Mouse (Mus musculus): ENCODE measurements around the gene 1700020A23Rik. TPM values are rescaled to one million over a fixed set of nuclear protein-coding genes. Genes with fewer than 3 reads are reported as not detected.

1700020A23Rik gene
- polyA plus RNA-seq, 1 experiment from 2014 or later = not detected

DNA sequence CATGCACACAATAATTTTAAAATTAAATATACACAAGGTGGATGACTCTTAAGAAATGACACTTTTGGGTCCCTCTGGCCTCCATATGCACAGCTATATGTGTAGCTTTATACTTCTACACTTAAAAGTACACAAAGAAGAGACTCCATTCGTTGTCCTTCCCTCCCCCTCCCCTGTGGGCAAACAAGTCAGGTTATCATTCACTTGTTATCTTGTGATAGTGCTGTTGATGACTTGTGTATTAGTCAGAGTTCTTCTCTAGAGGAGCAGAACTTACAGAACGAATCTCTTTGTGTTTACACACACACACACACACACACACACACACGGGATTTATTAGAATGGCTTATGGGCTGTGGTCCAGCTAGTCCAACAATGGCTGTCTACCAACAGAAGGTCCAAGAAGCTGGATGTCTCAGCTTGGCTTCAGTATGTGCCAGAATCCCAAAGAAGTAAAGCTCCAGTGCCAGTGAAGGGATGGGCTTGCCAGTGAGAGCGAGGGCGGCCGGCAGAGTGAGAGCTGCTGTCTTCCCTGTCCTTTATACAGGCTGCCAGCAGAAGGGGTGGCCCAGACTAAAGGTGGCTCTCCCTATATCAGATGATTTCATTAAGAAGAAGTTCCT is 49.8 kb downstream of the 1700020A23Rik start:
- no peak overlapping the region for H3K27ac ChIP-seq (ENCODE audit: low read length)
- H3K9me3 ChIP-seq (replicated peaks; ENCODE audit: control insufficient read depth, low read length) = no peaks in the 10 kb centered on the region
- no peak for ATAC-seq (replicated peaks; ENCODE audit: extremely low read depth, insufficient read depth, low FRiP score)
- no peaks in the 10 kb centered on the region for H3K36me3 ChIP-seq (ENCODE audit: control insufficient read depth, insufficient read depth)
- no peaks in the 10 kb centered on the region for H3K27me3 ChIP-seq (ENCODE audit: control insufficient read depth, insufficient read depth, low read length)
- H3K4me1 ChIP-seq (ENCODE audit: control insufficient read depth, insufficient read depth, low read length) = peaks cover 30% of the 10 kb centered on the region
- no peak overlapping the region for H3K4me2 ChIP-seq (ENCODE audit: low read depth, low read length)
- H3K9ac ChIP-seq (ENCODE audit: low read length) = no peak overlapping the region
- H3K4me3 ChIP-seq (ENCODE audit: low read length) = no peak overlapping the region
- 60% methylated on average over 6 of the region's 6 CpGs for WGBS

Other genes starting within 250 kb of the 1700020A23Rik start
- 444 and 445 TPM in 2 replicates for gene Snrpb, start 225.9 kb upstream of the 1700020A23Rik start, polyA plus RNA-seq (2015; fragmentation: Nextera tagmentation; extraction: Ambion mirVana)
- gene Tmc2, start 210.1 kb upstream of the 1700020A23Rik start, polyA plus RNA-seq (2015; fragmentation: Nextera tagmentation; extraction: Ambion mirVana) = not detected in 2 replicates
- 138 and 159 TPM in 2 replicates for gene Nop56, start 130.8 kb upstream of the 1700020A23Rik start, polyA plus RNA-seq (2015; fragmentation: Nextera tagmentation; extraction: Ambion mirVana)
- gene Idh3b, start 120.7 kb upstream of the 1700020A23Rik start, polyA plus RNA-seq (2015; fragmentation: Nextera tagmentation; extraction: Ambion mirVana) = 346 and 357 TPM in 2 replicates
- gene Ebf4, start 110.1 kb upstream of the 1700020A23Rik start, polyA plus RNA-seq (2015; fragmentation: Nextera tagmentation; extraction: Ambion mirVana) = 0.30 and 0.43 TPM in 2 replicates
- 27.2 and 29.4 TPM in 2 replicates for gene Cpxm1, start 7.7 kb upstream of the 1700020A23Rik start, polyA plus RNA-seq (2015; fragmentation: Nextera tagmentation; extraction: Ambion mirVana)
- not detected in 2 replicates for gene Gm28372, start within 50 bp of the 1700020A23Rik start, polyA plus RNA-seq (2015; fragmentation: Nextera tagmentation; extraction: Ambion mirVana)
- gene Tmem239, start 1.2 kb downstream of the 1700020A23Rik start, polyA plus RNA-seq (2015; fragmentation: Nextera tagmentation; extraction: Ambion mirVana) = 0.11 TPM in 1 of 2 replicates, not detected in the other
- gene Vps16, start 19.1 kb downstream of the 1700020A23Rik start, polyA plus RNA-seq (2015; fragmentation: Nextera tagmentation; extraction: Ambion mirVana) = 57.1 and 60.9 TPM in 2 replicates
- 7.2 and 8.1 TPM in 2 replicates for gene Pced1a, start 19.4 kb downstream of the 1700020A23Rik start, polyA plus RNA-seq (2015; fragmentation: Nextera tagmentation; extraction: Ambion mirVana)
- gene Ptpra, start 45.0 kb downstream of the 1700020A23Rik start, polyA plus RNA-seq (2015; fragmentation: Nextera tagmentation; extraction: Ambion mirVana) = 70.5 and 71.8 TPM in 2 replicates
- 71.6 and 78.7 TPM in 2 replicates for gene Mrps26, start 158.5 kb downstream of the 1700020A23Rik start, polyA plus RNA-seq (2015; fragmentation: Nextera tagmentation; extraction: Ambion mirVana)
- not detected in 2 replicates for gene Oxt, start 170.9 kb downstream of the 1700020A23Rik start, polyA plus RNA-seq (2015; fragmentation: Nextera tagmentation; extraction: Ambion mirVana)
- gene Avp, start 177.3 kb downstream of the 1700020A23Rik start, polyA plus RNA-seq (2015; fragmentation: Nextera tagmentation; extraction: Ambion mirVana) = 0.37 TPM in 1 of 2 replicates, not detected in the other
- 13.3 and 13.9 TPM in 2 replicates for gene Fastkd5, start 224.8 kb downstream of the 1700020A23Rik start, polyA plus RNA-seq (2015; fragmentation: Nextera tagmentation; extraction: Ambion mirVana)
- 6.5 and 8.2 TPM in 2 replicates for gene Ubox5, start 224.8 kb downstream of the 1700020A23Rik start, polyA plus RNA-seq (2015; fragmentation: Nextera tagmentation; extraction: Ambion mirVana)
- gene Lzts3, start 237.5 kb downstream of the 1700020A23Rik start, polyA plus RNA-seq (2015; fragmentation: Nextera tagmentation; extraction: Ambion mirVana) = 2.0 and 2.4 TPM in 2 replicates